Mouse (Mus musculus): ENCODE data around the gene Gm11116. TPM values are rescaled to one million over a fixed set of nuclear protein-coding genes. Genes with fewer than 3 reads are reported as not detected.

Gm11116 gene
- not detected for polyA plus RNA-seq (2017; shearing (Covaris generic))

GRCm38 (mm10) chr5:88111430-88111829, at the start of gene Gm11116:
Gene Gm11116, minus strand, starts transcription at chr5:88111530.

GRCm38 (mm10) chr5:88153999-88154398, 42.7 kb upstream of the Gm11116 start, which contains the start of gene Gm11115:
Gene Gm11115, minus strand, starts transcription at chr5:88154099.

GRCm38 (mm10) chr5:88086256-88086655, 25.1 kb downstream of the Gm11116 start, which contains the start of gene Smr2:
Gene Smr2, plus strand, starts transcription at chr5:88086556.

Other genes starting within 250 kb of the Gm11116 start
- gene Odam, start 226.5 kb downstream of the Gm11116 start, polyA plus RNA-seq (2017; shearing (Covaris generic)), result not detected
- gene Csn3, start 186.0 kb downstream of the Gm11116 start, polyA plus RNA-seq (2017; shearing (Covaris generic)), result not detected
- not detected for gene 2310003L06Rik, start 142.1 kb downstream of the Gm11116 start, polyA plus RNA-seq (2017; shearing (Covaris generic))
- not detected for gene Gm28434, start 142.0 kb downstream of the Gm11116 start, polyA plus RNA-seq (2017; shearing (Covaris generic))
- gene Cabs1, start 132.1 kb downstream of the Gm11116 start, polyA plus RNA-seq (2017; shearing (Covaris generic)), result not detected
- not detected for gene Smr3a, start 109.0 kb downstream of the Gm11116 start, polyA plus RNA-seq (2017; shearing (Covaris generic))
- gene Smr2, start 25.0 kb downstream of the Gm11116 start, polyA plus RNA-seq (2017; shearing (Covaris generic)), result not detected
- gene Gm11115, start 42.6 kb upstream of the Gm11116 start, polyA plus RNA-seq (2017; shearing (Covaris generic)), result not detected
- not detected for gene Gm7714, start 157.4 kb upstream of the Gm11116 start, polyA plus RNA-seq (2017; shearing (Covaris generic))
- not detected for gene Prol1, start 205.8 kb upstream of the Gm11116 start, polyA plus RNA-seq (2017; shearing (Covaris generic))